Mouse (Mus musculus): ENCODE measurements at regions not wholly inside any gene's neighbourhood (a gene's known extent, or its start where the extent isn't known, plus 50 kb on each side); places are given as distances from the start of the nearest gene placed in this dataset.

- no peak for DNase-seq (ENCODE audit: low spot score in 2 of 2)
These were observed 105.9 kb upstream of the Peli1 start for GRCm38 (mm10) chr11:20985069-20985759.

DNA sequence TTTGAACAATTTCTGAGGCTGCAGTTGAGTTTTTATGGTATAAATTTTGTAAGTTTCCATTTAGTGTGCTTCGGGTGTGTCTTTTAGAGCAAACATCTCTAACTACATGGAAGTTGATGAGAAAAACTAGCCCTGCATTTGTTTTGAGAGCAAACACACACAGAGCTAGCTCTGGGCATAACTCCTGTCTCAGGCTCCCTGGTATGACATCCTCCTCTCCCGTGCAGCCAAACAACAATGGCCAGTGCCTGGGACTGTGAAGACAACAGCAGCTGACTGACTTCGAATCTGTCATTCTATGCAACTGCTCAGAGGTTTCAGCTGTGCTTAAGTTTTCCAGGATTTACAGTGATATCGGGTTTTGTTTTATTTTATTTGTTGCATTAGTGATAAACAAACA is 105.3 kb upstream of the Peli1 start:
- no peak for DNase-seq (ENCODE audit: low spot score in 2 of 2)

GRCm38 (mm10) chr11:20987171-20987815 is 103.8 kb upstream of the Peli1 start:
- DNase-seq (ENCODE audit: low spot score in 2 of 2): no peak

GRCm38 (mm10) chr11:20987841-20988251 is 103.2 kb upstream of the Peli1 start:
- DNase-seq (ENCODE audit: low spot score in 2 of 2): no peak

GRCm38 (mm10) chr11:20988871-20989270 is 102.2 kb upstream of the Peli1 start:
- DNase-seq (ENCODE audit: low spot score in 2 of 2): no peak

GRCm38 (mm10) chr11:20993580-20993979 is 97.5 kb upstream of the Peli1 start:
- no peak for DNase-seq (ENCODE audit: low spot score in 2 of 2)

DNA sequence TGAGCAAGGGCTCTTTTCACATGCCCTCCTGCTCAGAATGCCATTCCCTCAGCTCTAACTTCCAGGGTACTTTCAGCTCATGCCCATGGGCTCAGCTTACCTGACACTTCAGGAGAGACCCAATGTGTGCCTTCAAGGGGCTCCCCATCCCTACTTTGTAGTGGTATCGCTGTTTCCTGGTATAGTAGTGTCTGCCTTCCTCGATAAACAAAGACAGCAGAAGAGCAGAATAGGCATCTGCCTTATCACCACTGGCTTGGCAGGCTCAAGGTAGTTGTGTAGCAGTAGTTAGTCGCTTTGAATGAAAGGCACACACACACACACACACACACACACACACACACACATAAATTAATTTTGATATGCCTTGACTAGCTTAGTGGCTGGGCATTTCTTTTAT is 89.7 kb upstream of the Peli1 start:
- DNase-seq (ENCODE audit: low spot score in 2 of 2): no peak

GRCm38 (mm10) chr11:21007222-21007621 is 83.9 kb upstream of the Peli1 start:
- DNase-seq (ENCODE audit: low spot score in 2 of 2): no peak

DNA sequence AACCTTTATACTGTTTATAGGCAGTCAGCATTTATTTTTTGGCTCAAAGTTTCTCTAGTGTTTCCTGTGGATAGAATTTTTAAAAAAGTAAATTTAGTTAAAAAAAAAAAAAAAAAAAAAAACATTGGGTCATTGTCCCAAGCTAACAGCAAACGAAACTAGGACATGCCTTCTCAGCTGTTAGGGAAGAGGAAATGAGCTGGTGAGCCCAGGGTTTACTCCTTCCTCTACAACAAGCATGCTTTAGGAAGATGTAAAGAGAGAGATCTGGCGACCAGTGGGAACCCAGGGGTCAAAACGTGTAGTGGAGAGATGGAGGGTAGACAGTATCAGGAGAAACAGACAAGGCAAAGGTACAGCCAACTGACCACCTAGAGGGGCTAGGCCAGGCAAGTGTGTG is 81.6 kb upstream of the Peli1 start:
- no peak for DNase-seq (ENCODE audit: low spot score in 2 of 2)

GRCm38 (mm10) chr11:21010867-21011266 is 80.2 kb upstream of the Peli1 start:
- no peak for DNase-seq (ENCODE audit: low spot score in 2 of 2)

- DNase-seq (ENCODE audit: low spot score in 2 of 2): no peak
These were observed 76.8 kb upstream of the Peli1 start for GRCm38 (mm10) chr11:21014250-21014649.

DNA sequence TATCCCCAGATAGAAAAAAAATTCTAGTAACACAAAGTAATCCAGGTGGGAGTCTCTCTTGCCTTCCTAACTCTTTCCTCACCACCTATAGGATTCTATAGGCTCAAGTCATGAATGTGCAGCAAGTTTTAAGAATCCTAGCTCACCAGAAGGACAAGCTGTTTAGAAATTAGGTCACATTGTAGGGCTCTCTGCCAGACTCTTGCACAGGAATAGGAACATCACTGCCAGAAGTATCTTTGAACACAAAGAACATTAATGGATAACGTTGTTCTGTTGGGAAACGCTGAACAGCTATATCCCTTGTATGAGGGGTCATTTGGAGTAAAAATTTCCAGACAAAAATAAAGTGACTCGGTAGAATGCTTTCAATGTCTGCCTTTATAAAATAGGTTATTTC is 75.6 kb upstream of the Peli1 start:
- DNase-seq (ENCODE audit: low spot score in 2 of 2): no peak

- DNase-seq (ENCODE audit: low spot score in 2 of 2): no peak
These were observed 74.9 kb upstream of the Peli1 start for GRCm38 (mm10) chr11:21016133-21016746.

DNA sequence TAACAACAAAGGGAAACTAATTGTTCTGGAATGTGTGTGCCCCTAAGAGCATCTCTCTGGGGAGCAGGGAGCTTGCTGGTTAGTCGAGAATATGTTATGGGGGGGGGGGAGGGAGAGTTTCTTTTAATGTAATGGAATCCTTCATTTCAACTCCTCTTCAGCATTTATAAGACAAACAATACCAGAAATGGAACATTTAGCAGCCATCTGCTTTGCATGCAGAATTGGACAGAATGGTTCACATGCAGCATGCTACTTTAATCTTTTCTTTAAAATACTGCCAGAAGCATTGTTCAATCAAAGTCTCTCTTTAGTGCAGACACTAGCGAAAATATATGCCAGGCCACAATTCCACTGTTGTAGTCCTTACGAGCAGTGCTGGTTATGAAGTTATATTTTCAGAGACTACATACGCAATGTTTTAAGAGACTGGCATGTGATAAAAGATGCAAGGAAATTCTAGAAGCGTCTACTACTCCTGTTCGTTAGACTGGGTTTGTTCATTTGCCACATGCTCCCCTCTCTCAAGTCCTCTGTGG is 74.2 kb upstream of the Peli1 start:
- DNase-seq (ENCODE audit: low spot score in 2 of 2): no peak

- DNase-seq (ENCODE audit: low spot score in 2 of 2): no peak
These were observed 71.3 kb upstream of the Peli1 start for GRCm38 (mm10) chr11:21019829-21020228.

DNA sequence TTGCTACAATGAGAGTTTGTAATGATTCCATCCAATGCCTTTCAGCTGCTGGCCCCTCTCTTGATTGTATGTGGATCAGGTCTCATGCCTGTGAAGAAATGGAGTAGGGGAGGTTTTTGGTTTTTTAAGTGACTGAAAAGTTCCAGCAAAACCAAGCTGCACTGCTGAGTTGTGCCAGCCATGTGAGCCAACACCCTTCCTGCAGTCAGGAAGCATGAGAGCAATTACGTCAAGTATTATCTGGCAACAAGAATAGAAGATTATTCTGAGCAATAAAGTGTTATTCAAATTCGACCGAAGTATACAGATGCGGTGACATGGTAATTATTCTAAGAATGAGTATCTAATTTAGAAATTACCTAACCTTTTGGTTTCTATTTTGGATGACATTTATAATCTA is 67.0 kb upstream of the Peli1 start:
- no peak for DNase-seq (ENCODE audit: low spot score in 2 of 2)

DNA sequence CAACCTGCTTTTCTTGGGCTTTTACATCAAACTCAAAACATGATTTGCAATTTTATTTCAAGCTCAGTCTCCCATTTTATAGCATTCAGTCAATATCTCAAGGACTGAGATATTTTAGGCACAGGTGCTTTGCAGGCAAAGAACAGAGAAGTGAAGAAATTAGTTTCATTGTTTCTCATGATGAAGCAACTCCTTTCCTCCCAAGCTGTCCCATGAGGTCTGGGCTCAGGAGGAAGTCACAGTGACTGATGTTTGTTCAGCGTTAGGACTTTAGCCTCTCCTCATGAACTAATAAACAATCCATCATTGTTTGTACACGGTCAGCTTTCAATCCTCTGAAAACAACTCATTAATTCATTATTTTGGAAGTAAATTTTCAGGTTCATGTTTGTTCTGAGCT is 66.6 kb upstream of the Peli1 start:
- no peak for DNase-seq (ENCODE audit: low spot score in 2 of 2)

GRCm38 (mm10) chr11:21027299-21027698 is 63.8 kb upstream of the Peli1 start:
- DNase-seq (ENCODE audit: low spot score in 2 of 2): no peak

GRCm38 (mm10) chr11:21030362-21030761 is 60.7 kb upstream of the Peli1 start:
- DNase-seq (ENCODE audit: low spot score in 2 of 2): no peak

GRCm38 (mm10) chr11:21031816-21032215 is 59.3 kb upstream of the Peli1 start:
- peak; percentile 14 to 27 for DNase-seq (ENCODE audit: low spot score in 2 of 2)

DNA sequence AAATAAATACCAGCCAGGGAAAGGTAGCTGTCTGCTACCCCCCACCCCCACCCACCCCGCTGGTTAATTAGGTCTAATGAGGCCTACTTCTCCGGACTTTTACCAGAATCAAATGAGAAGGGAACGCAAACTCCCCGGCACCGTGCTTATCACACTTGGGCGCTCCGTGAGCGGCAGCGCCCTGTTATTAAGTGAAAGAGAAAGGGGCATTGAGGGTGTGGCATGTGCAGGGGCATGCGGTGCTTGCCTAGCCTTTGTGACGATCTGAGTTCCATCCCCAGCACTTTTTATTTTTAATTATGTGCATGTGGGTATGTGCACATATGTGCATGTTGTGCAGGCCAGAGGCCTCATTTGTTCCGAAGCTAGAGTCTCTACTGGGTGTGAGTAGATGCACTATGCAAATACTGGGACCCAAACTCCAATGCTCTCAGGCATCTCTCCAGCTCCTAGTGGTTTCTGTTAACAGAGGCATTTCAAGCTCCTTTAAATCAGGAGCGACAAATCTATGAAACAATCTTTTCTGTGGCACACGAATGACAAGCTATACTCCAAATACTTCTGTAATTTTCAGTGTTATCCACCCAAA is 57.8 kb upstream of the Peli1 start:
- no peak for DNase-seq (ENCODE audit: low spot score in 2 of 2)

DNA sequence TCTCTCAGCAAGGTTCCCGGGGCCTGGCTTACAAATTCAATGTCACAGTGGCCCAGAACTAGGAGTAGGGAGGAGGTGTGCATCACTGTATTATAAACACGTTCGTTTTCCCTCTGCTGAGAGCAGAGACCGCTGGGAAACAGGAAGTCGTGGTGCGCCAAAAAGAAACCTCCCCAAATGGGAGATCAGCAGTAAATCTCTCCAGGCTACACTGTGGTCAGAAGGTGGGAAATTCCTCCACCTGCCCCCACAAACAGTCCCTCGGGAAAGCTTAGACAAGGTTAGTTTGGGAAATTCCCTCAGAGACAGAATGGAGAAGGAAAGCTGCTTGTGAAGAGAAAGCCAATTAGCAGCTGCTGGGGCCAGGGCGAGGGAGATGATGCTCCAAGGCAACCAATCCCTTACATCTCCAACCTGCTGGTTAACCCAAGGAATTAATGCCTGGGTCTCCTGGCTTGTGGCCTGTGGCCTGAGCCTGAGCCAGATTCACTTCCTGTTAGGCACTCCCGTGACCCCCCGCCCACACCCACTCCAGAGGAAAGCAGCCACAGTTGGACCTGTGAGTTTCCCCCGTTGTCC is 57.2 kb upstream of the Peli1 start:
- DNase-seq (ENCODE audit: low spot score in 2 of 2): peak; percentile 14 to 40
